Mouse (Mus musculus) hematopoietic stem cell, adult 5-6 weeks (primary cell): ENCODE measurements around the gene Nsmce3. TPM values are rescaled to one million over a fixed set of nuclear protein-coding genes. Genes with fewer than 3 reads are reported as not detected.

Experiments used
- ATAC-seq, 2 experiments: fragments of 125-278 bp in 1 of 2; replicated peaks in 1 of 2; 2 replicates each; pipeline ENCODE4 v1.8.0; 2016 to 2017; ENCODE audit warnings: inconsistent platforms in 2 of 2, mild to moderate bottlenecking in 2 of 2, moderate number of reproducible peaks in 2 of 2, low read depth in 1 of 2, moderate TSS enrichment in 1 of 2; ENCODE audit not compliant: low FRiP score in 2 of 2, poor library complexity in 2 of 2, severe bottlenecking in 2 of 2, insufficient read depth in 1 of 2, low TSS enrichment in 1 of 2
- total RNA-seq: library from RNA; stranded (forward); fragments of 172-1452, 232-1000 nt; gene quantifications from 2 replicates; pipeline ENCODE4 v1.2.3, GENCODE M21; 2017

The Nsmce3 gene
- total RNA-seq, 1 experiment from 2014 or later: 6.0 TPM

GRCm38 (mm10) chr7:64821081-64821480, 51.7 kb downstream of the Nsmce3 start:
- no peak for ATAC-seq

DNA sequence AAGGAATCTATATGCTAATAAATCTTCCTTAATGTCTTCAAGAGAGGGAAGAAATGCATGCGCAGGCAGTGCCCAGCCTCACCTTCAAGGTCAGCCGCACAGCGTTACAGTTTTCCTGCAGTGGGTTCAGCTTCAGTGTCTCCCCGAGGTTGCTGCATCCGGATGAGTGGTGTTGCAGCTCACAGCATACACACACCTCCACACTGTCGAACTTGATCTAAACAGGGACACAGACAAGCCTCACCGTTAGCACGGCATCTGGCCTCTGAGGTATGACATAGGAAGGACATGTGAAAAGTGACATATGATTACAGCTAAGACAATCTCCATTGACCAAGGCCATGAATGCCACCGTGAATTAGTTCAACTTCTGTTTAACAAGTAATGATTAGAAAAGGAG, 53.1 kb downstream of the Nsmce3 start:
- ATAC-seq: no peak
